Mouse (Mus musculus): ENCODE results near the gene Itgae.

DNA sequence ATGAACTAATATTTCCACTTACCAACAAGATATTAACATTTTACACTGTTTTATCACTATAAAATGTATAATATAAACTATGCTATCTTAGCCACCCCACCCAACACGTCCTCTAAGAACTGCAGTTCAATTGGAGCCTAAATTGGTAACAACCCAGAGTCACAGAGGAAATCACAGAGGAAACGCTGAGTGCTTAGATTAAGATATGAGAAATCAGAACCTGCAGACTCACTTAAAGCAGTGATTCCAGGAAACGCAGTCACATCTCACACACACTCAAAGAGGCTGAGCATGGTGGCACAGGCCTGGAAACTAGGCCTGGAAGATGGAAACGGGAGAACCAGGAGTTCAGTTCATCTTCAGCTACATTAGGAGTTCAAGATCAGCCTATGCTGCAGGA is 10.9 kb downstream of the Itgae start:
- no peak for TF ChIP-seq CTCF (IDR thresholded peaks at IDR 0.05; ENCODE audit: insufficient read depth, low read depth, low read length)
- TF ChIP-seq POLR2A (IDR thresholded peaks at IDR 0.05; ENCODE audit: insufficient read depth, low read depth, low read length): no peak
